Mouse (Mus musculus) urinary bladder, adult 18-20 months (tissue): ENCODE measurements around the gene Scd1.

Source experiments
- DNase-seq, 2 experiments: peaks; one replicate each; pipeline ENCODE4 v3.0.0; 2022; ENCODE audit warnings: low spot score in 2 of 2, mixed read lengths in 2 of 2

Scd1 gene

DNA sequence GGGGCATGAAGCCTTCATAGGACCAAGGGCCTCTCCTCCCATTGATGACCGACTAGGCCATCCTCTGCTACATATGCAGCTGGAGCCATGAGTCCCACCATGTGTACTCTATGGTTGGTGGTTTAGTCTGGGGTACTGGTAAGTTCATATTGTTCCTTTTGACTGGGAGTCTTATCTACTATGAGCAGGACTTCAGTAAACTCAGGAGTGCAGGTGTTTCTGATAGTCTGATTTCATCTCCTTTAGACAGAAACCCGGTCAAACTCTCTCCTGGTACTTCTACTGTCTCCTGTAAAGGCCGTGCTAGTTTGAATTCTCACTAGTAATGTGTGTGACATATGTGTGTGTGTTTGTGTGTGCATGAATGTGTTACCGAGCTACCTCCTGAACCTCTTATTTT is 41.9 kb downstream of the Scd1 start:
- no peak for DNase-seq

DNA sequence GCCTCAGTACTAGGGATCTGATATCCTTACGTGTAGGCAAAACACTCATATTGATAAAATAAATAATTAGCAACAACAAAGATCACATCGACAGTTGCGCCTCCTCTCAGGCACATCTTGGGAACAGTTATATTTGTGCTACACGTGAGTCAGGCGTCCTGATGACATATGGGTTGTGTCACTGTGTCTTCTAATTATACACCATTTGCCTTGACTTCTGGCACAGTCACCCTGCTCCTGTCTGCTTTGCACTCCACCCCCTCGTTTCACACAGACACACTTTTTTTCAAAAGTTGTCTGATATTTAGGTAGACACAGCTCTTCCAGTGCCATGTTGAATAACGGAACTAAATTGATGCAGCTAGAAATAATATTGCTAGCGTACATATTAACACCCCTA is 43.6 kb downstream of the Scd1 start:
- DNase-seq = no peak

DNA sequence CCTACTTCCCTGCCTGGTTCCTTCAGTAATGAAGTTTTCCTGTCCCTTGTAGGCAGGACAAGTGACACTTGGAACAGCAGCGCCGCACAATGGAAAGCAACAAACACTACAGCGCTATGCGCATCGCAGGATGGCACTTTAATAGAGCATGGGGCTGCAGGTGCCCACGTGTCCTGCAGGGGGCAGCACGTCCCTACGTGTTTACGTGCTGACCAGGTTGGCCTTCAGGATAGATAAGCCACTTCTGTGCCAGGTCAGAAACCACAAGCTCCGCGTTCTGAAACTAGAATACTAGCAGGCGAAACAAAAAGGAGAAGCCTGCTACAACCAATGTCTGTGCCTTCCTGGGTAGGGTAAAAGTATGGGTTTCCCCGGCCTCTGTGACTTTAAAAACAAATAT is 44.1 kb downstream of the Scd1 start:
- peak; percentile 8 to 19 for DNase-seq

DNA sequence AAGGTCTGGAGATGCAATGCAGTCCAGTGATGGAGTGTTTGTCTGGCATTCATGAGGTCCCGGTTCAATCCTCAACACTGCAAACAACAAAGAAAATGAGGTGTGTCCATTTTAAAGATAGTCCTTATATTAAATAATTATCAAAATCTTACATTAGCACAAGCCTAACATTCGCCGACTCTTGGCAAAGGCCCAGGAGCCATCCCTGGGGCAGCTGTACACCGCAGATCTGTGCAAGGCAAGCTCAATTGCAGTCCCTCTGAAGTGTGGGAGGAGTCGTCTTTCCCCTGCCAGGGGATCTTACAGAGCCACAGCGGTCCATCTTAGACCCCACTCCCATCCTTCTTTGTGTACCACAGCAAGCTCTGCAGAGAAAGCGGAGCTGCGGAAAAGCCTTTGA is 49.0 kb downstream of the Scd1 start:
- DNase-seq = no peak

DNA sequence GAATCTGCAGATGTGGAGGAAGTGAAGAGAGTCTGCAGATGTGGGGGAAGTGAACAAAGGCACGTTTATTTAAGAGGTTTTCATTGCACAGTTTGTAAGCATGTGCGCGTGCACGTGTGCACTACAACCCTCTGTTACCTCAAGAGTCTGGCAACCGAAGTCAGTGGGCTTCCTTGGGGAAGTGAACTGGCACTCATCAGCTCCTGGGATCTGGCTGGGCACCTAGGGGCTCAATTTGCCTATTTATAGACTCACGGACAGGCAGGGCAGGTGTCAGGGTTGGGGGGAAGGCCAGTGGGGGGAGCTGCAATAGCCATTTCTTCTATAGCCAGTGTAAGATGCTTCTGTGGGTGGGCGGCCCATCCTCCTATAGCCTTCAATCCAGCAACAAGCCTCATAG is 55.9 kb downstream of the Scd1 start:
- no peak for DNase-seq

DNA sequence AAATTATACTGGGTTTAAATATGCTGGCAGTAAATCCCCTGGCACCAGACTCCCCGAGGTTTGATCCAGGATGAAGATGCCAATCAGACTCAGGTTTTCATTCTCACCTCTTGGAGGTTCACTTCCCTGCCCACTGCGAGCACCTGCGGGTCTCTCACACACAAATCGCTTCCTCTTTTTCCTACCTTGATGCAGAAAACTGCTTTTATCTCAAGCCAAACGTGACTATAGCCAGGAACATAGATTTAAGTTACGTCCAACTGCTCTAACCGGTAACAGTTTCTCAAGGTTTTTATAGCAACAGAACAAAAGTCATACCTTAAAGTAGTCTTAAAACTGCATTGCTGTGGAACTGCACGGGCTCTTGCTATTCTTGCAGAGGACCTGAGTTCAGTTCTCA is 58.0 kb downstream of the Scd1 start:
- no peak for DNase-seq
